Mouse (Mus musculus) layer of hippocampus, adult 18-20 months (tissue): ENCODE data around the gene Nf2. TPM values are rescaled to one million over a fixed set of nuclear protein-coding genes. Genes with fewer than 3 reads are reported as not detected.
A peak's percentile ranks its signal among the peaks of the same experiment; 100 is the strongest.
"Not testable (repeated sequence)": the region's sequence is repeated elsewhere in the genome, so short reads cannot be mapped to it uniquely, and the experiment has no call there.

Experiments
- DNase-seq, 2 experiments: peaks; one replicate each; pipeline ENCODE4 v3.0.0; 2022; ENCODE audit warnings: low spot score in 2 of 2
- total RNA-seq, 2 experiments: library from RNA; stranded (reverse); gene quantifications; 2 replicates each; pipeline ENCODE4 v1.2.3; 2021

Nf2 gene
- total RNA-seq, 2 experiments from 2014 or later, result 88.6 to 99.8 TPM

DNA sequence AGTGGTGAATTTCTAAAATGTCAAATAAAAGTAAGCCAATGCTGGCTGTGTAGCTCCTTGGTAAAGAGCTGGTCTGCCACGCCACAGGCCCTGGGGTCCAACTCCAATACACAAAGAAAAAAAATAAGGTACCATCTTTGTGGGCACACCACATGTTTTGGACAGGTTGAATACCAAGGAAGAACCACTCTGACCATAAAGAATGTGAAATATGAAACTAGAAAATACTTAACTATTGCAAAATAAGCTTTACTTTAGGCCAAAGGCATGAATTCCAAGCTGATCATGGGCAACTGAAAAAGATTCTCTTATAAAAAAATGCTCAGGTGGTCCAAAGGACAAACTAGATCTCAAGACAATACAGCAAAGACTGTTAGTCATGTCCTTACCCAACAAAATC lies 11.1 kb downstream of the Nf2 start:
- no peak for DNase-seq

DNA sequence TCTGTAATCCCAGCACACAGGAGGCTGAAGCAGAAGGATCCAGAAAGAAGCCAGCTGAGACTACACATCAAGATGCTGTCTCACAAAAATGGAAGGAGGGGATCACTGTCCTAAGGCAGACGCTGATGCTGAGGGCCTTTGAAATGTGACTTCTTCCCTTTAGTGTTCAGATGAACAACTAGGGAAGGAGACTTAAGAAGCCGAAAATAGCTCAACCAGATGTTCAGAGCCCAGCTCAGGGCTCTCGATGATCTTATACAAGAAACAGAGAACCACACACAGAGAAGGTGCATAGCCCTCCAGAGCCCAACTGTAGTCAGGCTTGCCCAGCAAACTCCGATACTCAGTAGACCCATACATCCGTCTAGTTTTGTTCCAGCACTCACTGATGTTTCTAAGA lies 12.0 kb downstream of the Nf2 start:
- no peak for DNase-seq

DNA sequence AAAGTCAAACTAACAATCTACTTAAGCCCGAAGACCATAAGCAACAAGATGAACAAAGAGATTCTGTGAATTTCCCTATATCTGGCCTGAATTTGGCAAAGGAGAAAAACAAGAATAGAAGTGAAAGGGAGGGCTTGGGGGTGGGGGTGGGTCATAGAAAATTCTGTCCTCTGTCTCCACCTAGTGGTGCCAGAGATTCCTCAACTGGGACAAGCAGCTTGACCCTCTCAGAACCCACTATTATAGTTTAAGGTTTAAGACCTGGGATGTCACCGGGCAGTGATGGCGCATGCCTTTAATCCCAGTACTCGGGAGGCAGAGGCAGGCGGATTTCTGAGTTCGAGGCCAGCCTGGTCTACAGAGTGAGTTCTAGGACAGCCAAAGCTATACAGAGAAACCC lies 12.6 kb downstream of the Nf2 start:
- peak in 1 of 2 experiments; percentile 61 for DNase-seq

DNA sequence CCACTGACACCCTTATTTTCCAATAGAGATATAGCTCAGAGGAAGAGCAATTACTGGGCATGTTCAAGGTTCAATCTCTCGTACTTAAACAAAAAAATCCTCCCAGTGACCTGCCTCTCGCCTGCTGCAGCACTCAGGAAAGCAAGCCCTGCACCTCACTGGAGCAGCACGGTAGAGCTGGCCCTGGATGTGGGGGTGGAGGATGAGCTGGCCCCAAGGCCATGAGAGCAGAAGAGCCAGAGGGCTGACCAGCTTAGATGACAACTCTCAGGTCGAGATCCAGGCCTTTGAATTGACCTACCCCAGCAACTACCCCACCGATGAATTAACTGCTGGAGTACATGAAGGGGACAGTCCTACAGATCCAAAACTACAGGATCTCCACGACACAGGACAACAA lies 13.9 kb downstream of the Nf2 start:
- no peak for DNase-seq

DNA sequence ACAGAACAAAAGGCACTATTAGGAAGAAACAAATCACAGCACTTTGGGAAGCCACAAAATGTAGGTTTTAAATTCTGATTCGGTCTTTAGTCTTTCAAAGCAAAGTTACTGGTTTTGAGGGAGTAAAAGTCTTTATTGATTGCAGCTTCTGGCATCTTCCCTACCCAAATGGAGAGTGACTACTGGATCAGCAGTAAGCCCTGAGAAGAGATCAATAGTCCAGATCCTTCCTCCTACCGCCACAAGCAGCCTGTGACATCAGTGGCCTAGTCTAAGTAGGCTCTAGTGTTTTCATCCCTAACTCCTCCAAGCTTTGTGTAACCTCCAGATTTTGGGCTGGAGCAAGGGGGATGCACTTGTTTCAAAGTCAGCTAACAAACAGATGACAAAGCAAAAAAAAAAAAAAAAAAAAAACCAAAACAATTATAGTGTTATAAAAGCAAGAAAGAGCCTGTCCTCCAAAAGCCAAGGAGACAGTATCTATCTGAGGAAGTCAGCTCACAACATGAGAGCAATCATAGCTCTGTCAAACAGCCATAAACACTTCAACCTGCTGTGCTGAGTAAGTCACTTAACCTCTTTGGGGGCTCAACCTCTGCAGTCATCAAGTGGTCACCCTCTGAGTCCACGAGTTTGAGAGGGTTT lies 15.9 kb downstream of the Nf2 start:
- no peak for DNase-seq

GRCm38 (mm10) chr11:4831066-4831465 lies 18.3 kb downstream of the Nf2 start:
- no peak for DNase-seq

DNA sequence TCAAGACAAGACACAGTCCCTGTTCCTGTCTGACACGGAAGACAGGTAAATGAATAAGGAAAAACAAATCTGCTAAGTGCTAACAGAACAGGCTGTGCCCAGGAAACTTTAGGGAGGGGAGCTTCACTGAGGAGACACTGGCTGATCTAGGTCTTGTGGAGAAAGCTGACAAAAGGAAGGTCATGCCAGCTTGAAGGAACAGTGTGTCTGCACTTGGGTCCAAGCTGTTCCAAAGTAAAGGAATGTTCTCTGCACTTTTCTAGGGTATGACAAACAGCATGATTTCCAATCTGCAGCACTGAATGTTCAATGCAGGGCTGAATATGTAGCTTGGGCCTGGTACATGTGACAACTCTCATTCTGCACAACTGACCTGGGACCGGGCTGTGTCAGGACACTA lies 21.4 kb downstream of the Nf2 start:
- peak in 1 of 2 experiments; percentile 44 for DNase-seq

DNA sequence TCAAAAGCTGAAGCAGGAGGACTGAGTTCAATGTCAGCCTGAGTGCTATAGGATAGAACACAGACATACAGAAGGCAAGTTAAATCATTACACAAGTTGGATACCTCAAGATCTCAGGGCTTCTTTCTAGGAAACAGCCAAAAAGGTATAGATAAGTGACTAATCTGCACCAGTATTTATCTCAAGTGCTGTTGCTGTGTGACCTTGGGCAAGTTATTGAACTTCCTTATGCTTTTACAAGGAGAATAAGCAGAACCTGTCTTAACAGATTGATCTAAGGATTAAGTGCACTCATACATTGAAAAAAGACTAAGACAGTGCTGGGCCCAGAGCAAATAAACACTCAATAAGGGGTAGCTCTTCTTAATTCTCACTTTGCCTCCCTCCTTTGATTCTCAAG lies 22.0 kb downstream of the Nf2 start:
- no peak for DNase-seq

- no peak for DNase-seq
Measured at GRCm38 (mm10) chr11:4826152-4826778, 23.1 kb downstream of the Nf2 start.

GRCm38 (mm10) chr11:4823655-4824312 lies 25.6 kb downstream of the Nf2 start:
- no peak for DNase-seq

GRCm38 (mm10) chr11:4822446-4822842 lies 26.9 kb downstream of the Nf2 start:
- DNase-seq, result not testable (repeated sequence)

GRCm38 (mm10) chr11:4821492-4822445 lies 27.6 kb downstream of the Nf2 start:
- DNase-seq, result peak in 1 of 2 experiments; percentile 64

GRCm38 (mm10) chr11:4814507-4815450 lies 34.6 kb downstream of the Nf2 start:
- peak in 1 of 2 experiments; percentile 27 for DNase-seq

GRCm38 (mm10) chr11:4808311-4808710 lies 41.0 kb downstream of the Nf2 start:
- no peak for DNase-seq

- DNase-seq, result no peak
Measured at GRCm38 (mm10) chr11:4806031-4806715, 43.2 kb downstream of the Nf2 start.

GRCm38 (mm10) chr11:4804921-4805562 lies 44.3 kb downstream of the Nf2 start:
- DNase-seq, result no peak

- DNase-seq, result peak; percentile 32 to 75
Measured at GRCm38 (mm10) chr11:4803951-4804350, 45.4 kb downstream of the Nf2 start.

DNA sequence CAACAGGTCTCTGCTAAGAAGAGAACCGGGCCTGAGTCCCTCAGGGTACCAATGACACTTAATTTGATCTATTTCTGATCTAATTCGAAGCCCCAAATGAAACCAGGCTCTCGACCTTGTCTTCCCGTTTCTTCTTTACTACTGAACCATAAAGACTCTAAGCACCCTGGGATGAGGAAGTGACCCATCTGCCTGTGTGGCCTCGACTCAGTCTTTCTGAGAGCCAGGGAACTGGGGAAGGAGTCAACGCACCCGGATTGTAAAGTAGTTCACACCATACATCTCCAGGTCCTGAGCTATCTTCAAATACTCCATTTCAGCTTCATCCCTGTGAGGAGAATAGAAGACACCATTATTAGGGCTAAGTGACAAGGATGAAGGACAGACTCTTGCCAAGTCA lies 45.9 kb downstream of the Nf2 start:
- DNase-seq, result no peak

- peak; percentile 47 to 73 for DNase-seq
Measured at GRCm38 (mm10) chr11:4803008-4803407, 46.3 kb downstream of the Nf2 start.
